Mouse (Mus musculus) heart, embryonic 10.5 days (tissue): ENCODE measurements around the gene Lrig3. TPM values are rescaled to one million over a fixed set of nuclear protein-coding genes. Genes with fewer than 3 reads are reported as not detected.

Experiments used
- DNase-seq: peaks from one replicate; pipeline ENCODE4 v3.0.0-alpha.2; 2017; ENCODE audit warnings: low spot score
- H3K27ac ChIP-seq: fragments of 300-500 bp; sonication (generic); 2 replicates; pipeline ENCODE4 v1.5.1; 2016; ENCODE audit warnings: mild to moderate bottlenecking
- H3K27me3 ChIP-seq: fragments of 300-500 bp; sonication (generic); 2 replicates; pipeline ENCODE4 v1.6.1; 2016; ENCODE audit warnings: mild to moderate bottlenecking; ENCODE audit not compliant: poor library complexity, insufficient read depth, severe bottlenecking
- H3K36me3 ChIP-seq: fragments of 300-500 bp; sonication (generic); 2 replicates; pipeline ENCODE4 v1.6.1; 2016; ENCODE audit warnings: mild to moderate bottlenecking, moderate library complexity
- H3K4me1 ChIP-seq: fragments of 300-500 bp; sonication (generic); 2 replicates; pipeline ENCODE4 v1.6.1; 2016; ENCODE audit warnings: mild to moderate bottlenecking
- H3K4me3 ChIP-seq: fragments of 300-500 bp; sonication (generic); 2 replicates; pipeline ENCODE4 v1.5.1; 2016; ENCODE audit warnings: mild to moderate bottlenecking, moderate library complexity
- H3K9me3 ChIP-seq: fragments of 300-500 bp; sonication (generic); 2 replicates; pipeline ENCODE4 v1.6.1; 2016; ENCODE audit warnings: mild to moderate bottlenecking, moderate library complexity
- WGBS: fragments of 180-500 bp; shearing (Covaris S2); methylation state at CpG from one replicate; pipeline ENCODE4 v1.1.7; 2016; 5-methylcytosine and 5-hydroxymethylcytosine counted together
- polyA plus RNA-seq: library from polyadenylated mRNA; unstranded; fragments of >200 nt; fragmentation: Nextera tagmentation; extraction: Ambion mirVana; gene quantifications from 2 replicates; pipeline ENCODE4 v1.2.1, GENCODE M21; 2016

Gene Lrig3
- 3.3 and 8.4 TPM in 2 replicates for polyA plus RNA-seq

DNA sequence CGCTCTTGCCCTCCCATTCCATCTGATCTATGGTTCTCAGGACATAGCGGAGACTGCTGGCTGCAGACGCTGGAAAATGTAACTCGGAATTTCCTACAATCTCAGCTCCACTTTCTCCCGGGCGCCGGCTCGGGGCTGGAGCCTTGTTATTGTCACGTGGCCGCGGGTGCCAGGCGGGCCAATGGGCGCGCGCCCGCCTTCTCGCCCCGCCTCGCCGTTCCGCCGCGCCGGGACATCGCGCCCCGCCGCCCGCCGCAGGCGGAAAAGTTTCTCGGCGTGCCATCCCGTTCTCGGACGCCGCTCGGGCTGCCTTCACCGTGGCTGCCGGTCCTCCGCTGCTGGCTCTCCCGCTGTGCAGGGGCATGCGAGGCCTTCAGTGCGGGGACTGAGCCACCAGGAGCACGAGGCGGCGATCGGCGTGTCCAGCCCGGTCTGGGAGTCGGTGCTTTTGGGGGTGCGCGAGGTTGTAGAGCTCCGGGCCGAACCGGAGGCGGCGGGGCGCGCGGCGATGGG is at the start of gene Lrig3:
TSS of gene Lrig3 (plus strand) at position 201 of the 513 bp plus-strand sequence.
- WGBS, result under 1% methylated on average over 61 of the region's 62 CpGs
- peak within 1 kb of the TSS; percentile 86 for H3K27ac ChIP-seq
- peaks cover 51% of the 10 kb centered on the region for H3K27me3 ChIP-seq
- H3K4me3 ChIP-seq, result peak within 1 kb of the TSS; percentile 78
- H3K4me1 ChIP-seq, result peaks cover 27% of the 10 kb centered on the region
- H3K9me3 ChIP-seq, result no peaks in the 10 kb centered on the region
- H3K36me3 ChIP-seq, result no peaks in the 10 kb centered on the region
- peak; percentile 89 for DNase-seq

GRCm38 (mm10) chr10:125916781-125917180 is 49.2 kb upstream of the Lrig3 start:
- no peaks in the 10 kb centered on the region for H3K9me3 ChIP-seq
- no peak overlapping the region for H3K27ac ChIP-seq
- H3K4me3 ChIP-seq, result no peak overlapping the region
- WGBS, result 41% methylated on average over 6 of the region's 6 CpGs
- no peaks in the 10 kb centered on the region for H3K36me3 ChIP-seq
- no peak for DNase-seq
- H3K4me1 ChIP-seq, result peaks cover 5% of the 10 kb centered on the region
- peaks cover 5% of the 10 kb centered on the region; the same call in 1 of the 2 replicates for H3K27me3 ChIP-seq

DNA sequence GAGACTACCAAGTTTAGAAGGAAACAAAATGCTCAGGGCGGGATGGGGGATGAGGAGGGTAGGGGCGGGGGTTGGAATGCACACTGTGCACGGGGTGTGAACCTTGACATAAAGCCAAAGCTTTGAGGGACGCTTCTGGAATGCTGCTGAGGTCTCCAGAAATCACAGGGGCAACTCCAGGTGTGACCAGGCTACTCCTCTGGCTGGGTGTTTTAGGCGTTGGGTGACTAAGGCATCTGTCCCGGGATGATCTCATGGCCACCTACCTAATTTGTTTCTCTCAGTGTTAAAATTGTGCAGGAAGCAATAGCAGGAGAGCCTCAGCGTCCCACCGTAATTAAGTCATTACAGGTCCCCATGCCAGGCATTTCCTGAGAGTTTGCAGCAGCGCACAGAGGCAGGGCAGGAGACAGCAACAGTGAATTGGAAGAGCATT is 48.5 kb upstream of the Lrig3 start:
- H3K36me3 ChIP-seq, result no peaks in the 10 kb centered on the region
- DNase-seq, result no peak
- H3K4me3 ChIP-seq, result 0 out of 2 replicates have a peak overlapping the region, but pooled peaks have one; percentile 18
- no peaks in the 10 kb centered on the region for H3K9me3 ChIP-seq
- H3K4me1 ChIP-seq, result peaks cover 5% of the 10 kb centered on the region
- no peak overlapping the region for H3K27ac ChIP-seq
- H3K27me3 ChIP-seq, result peaks cover 5% of the 10 kb centered on the region; the same call in 1 of the 2 replicates
- 10% methylated on average over 9 of the region's 9 CpGs for WGBS

GRCm38 (mm10) chr10:125918994-125919393 is 47.0 kb upstream of the Lrig3 start:
- 73% methylated on average over 1 of the region's 1 CpGs for WGBS
- H3K4me1 ChIP-seq, result peaks cover 5% of the 10 kb centered on the region
- no peaks in the 10 kb centered on the region for H3K36me3 ChIP-seq
- no peak overlapping the region for H3K27ac ChIP-seq
- H3K9me3 ChIP-seq, result no peaks in the 10 kb centered on the region
- no peak overlapping the region for H3K4me3 ChIP-seq
- DNase-seq, result no peak
- H3K27me3 ChIP-seq, result peaks cover 5% of the 10 kb centered on the region; the same call in 1 of the 2 replicates

DNA sequence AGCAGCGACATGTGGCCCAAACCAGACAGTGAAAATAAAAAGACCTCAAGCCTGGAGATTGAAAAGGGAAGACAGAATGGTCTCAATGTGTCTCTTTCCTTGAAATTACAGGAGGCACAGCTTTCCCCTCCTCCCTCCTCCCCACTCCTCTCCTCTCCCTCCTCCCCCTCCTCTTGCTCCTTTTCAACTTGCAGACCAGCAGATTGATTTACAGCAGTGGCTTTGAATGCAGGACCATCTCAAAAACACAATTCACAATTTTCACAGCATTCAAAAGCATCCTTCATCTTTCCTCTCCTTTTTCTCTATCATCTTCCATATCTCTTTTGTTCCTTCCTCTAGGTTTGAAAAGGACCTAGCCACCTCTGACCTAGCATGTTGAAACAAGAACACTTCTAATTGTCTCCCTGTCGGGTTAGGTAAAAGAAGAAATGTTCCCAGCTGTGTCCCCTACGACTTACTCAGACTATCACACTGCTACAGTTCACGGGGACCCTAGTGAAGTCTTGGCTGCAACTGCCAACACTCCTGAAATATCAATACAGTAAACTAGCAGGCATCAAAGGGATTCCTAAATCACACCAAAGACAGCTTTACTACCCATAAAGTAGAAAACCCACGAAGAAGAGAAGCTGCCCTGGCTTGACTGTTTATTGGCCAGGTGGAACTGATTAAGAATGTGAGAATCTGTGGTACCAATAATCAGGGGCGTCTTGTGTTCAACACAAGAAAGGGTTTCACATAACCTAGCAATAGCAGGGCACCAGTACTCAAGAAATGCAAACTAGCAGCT is 44.1 kb upstream of the Lrig3 start:
- 45% methylated on average over 6 of the region's 6 CpGs for WGBS

DNA sequence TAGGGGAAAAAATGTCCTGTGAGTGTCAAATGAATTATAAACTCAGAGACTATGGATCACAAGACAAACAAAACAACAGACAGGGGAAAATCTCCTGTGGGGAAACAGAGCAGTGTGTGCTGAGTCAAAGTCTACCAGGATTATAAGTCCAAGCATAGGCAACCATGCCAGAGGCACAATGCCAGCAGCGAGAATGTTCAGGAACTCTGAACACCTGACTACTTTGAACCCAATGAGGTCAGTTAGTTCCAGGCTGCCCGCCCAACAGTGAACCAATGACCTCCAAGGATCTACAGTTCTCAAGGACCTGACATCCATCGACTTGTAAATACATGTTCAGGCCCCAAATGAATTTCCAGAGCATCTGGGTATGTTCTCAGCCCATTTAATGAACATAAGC is 36.0 kb upstream of the Lrig3 start:
- H3K4me3 ChIP-seq, result no peak overlapping the region
- no peaks in the 10 kb centered on the region for H3K9me3 ChIP-seq
- H3K27me3 ChIP-seq, result no peaks in the 10 kb centered on the region
- no peaks in the 10 kb centered on the region for H3K4me1 ChIP-seq
- peak; percentile 54 for DNase-seq
- 74% methylated on average over 3 of the region's 3 CpGs for WGBS
- no peaks in the 10 kb centered on the region for H3K36me3 ChIP-seq
- no peak overlapping the region for H3K27ac ChIP-seq

More for the DNA sequence above, 44.1 kb upstream of the Lrig3 start:
- Histone ChIP-seq H3K9me3 (no peaks in the 10 kb centered on the region), H3K27ac (no peak overlapping the region), H3K27me3 (peaks cover 5% of the 10 kb centered on the region; the same call in 1 of the 2 replicates), H3K36me3 (no peaks in the 10 kb centered on the region), H3K4me1 (peaks cover 5% of the 10 kb centered on the region), H3K4me3 (no peak overlapping the region)
- peak; percentile 45 for DNase-seq

DNA sequence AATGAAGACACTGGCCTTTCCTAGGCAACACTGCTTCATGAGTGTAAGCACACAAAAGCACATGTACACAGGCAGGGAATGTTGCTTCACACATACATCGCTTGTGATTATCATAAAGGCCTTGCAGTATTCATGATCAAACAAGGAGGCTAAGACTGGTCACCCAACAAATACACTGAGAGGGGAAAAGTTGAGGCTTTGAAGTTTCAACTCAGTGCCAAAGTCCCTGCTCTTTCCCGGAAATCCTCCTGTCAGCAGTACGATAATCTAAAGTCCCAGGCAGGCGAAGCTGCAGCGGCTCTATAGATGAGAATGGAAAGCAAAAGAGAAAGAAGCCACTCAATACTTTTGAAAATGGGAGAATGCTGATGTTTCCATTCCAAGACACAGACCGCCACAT is 32.6 kb upstream of the Lrig3 start:
- peak; percentile 63 for DNase-seq
- Histone ChIP-seq H3K4me3 (no peak overlapping the region), H3K9me3 (no peaks in the 10 kb centered on the region), H3K4me1 (no peaks in the 10 kb centered on the region), H3K36me3 (no peaks in the 10 kb centered on the region), H3K27ac (no peak overlapping the region), H3K27me3 (no peaks in the 10 kb centered on the region)
- WGBS, result 69% methylated on average over 6 of the region's 6 CpGs

DNA sequence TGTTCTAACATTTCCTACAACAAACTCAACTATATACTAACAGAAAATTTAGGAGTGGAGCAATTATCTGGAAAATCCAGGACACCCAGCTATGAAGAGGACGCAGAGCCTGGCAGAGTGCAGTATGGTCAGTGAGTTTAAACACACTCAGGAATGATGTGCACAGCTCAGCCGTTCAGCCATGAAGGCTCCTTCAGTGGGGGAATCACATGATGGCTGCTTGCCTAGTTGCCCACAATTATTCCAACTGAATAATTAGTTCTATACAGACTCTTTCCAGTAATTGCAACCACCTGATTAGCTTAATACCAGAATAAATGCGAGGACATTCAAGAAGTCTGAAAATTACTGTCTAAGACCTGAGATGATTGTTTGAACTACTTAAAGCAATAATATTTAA is 31.9 kb upstream of the Lrig3 start:
- 74% methylated on average over 3 of the region's 3 CpGs for WGBS
- no peaks in the 10 kb centered on the region for H3K9me3 ChIP-seq
- no peaks in the 10 kb centered on the region for H3K36me3 ChIP-seq
- no peaks in the 10 kb centered on the region for H3K27me3 ChIP-seq
- H3K4me1 ChIP-seq, result no peaks in the 10 kb centered on the region
- DNase-seq, result no peak
- H3K4me3 ChIP-seq, result no peak overlapping the region
- H3K27ac ChIP-seq, result no peak overlapping the region

GRCm38 (mm10) chr10:125937517-125938497 is 28.2 kb upstream of the Lrig3 start:
- no peak overlapping the region for H3K27ac ChIP-seq
- H3K9me3 ChIP-seq, result no peaks in the 10 kb centered on the region
- no peaks in the 10 kb centered on the region for H3K36me3 ChIP-seq
- H3K27me3 ChIP-seq, result no peaks in the 10 kb centered on the region
- no peak overlapping the region for H3K4me3 ChIP-seq
- 52% methylated on average over 11 of the region's 11 CpGs for WGBS
- peak; percentile 43 for DNase-seq
- H3K4me1 ChIP-seq, result no peaks in the 10 kb centered on the region

DNA sequence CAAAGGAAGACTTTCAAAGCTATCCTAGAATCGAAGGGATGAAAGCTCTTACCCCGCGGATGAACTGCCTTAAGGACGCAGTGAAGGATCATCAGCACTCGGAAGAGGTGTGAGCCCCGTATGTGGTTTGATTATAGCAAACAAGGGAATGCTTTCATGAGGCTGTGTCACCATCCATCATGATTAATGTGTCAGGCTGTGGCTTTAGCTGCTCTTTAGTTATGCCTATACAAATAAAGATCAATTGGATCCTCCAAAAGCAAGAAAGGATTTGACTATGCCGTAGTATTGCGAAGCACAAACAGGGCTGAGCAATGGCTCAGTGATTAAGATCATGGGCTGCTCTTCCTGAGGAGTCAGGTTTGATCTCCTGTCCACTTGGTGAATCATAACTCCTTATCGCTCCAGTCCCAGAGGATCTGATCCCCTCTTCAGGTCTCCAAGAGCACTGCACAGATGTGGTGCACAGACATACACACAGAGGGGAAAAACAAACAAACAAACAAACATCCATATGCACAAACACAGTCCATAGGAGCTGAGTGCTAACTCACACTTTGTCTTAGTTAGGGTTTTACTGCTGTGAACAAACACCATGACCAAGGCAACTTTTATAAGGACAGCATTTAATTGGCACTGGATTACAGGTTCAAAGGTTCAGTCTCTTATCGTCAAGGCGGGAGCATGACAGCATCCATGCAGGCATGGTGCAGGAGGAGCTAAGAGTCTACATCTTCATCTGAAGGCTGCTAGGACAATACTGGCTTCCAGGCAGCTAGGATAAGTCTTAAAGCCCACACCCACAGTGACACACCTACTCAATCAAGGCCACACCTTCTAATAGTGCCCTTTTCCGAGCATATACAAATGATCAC is 27.2 kb upstream of the Lrig3 start:
- WGBS, result 75% methylated on average over 12 of the region's 12 CpGs
- H3K4me3 ChIP-seq, result no peak overlapping the region
- H3K36me3 ChIP-seq, result no peaks in the 10 kb centered on the region
- H3K4me1 ChIP-seq, result no peaks in the 10 kb centered on the region
- no peak overlapping the region for H3K27ac ChIP-seq
- peak; percentile 43 for DNase-seq
- no peaks in the 10 kb centered on the region for H3K9me3 ChIP-seq
- H3K27me3 ChIP-seq, result peaks cover 4% of the 10 kb centered on the region; the same call in 1 of the 2 replicates

DNA sequence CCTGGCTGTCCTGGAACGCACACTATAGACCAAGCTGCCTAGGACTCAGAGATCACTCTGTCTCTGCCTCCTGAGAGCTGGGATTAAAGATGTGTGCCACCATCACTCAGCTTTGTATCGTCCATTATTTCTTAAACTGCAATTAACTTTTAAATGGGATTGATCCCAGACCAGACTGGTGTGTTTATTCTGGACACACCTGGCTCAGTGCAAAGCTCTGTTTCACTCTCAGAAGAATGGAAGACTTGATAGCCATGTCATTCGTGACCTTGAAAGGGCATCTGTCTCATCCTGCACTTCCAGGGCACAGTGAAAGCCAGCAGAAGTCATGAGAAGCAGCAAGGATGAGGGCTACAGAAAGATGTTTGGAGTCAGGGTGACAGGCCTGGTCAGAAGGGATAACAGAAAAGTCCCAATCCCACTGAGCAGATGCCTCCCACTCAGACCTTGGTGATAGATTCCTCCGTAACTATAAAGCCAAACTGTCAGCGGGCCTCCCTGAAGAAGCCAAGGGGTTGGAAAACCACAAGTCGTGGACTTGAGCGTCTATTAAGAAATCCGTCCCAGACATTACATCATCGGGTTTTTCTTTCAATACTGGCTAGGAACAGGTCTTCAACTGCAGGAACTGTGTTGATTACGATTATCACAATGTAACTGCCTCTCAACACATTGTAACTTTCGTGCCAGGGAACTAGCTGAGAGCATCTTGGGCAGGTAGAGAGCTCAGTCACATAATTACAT is 25.5 kb upstream of the Lrig3 start:
- Histone ChIP-seq H3K4me1 (0 out of 2 replicates have a peak, but pooled peaks cover 3% of the 10 kb centered on the region), H3K36me3 (no peaks in the 10 kb centered on the region), H3K9me3 (no peaks in the 10 kb centered on the region), H3K27ac (no peak overlapping the region), H3K27me3 (peaks cover 9% of the 10 kb centered on the region; the same call in 1 of the 2 replicates), H3K4me3 (no peak overlapping the region)
- DNase-seq, result peak; percentile 28
- 61% methylated on average over 11 of the region's 11 CpGs for WGBS
